Mouse (Mus musculus) spleen, adult 2 months (tissue): ENCODE data around the gene Gabpb2. TPM values are rescaled to one million over a fixed set of nuclear protein-coding genes. Genes with fewer than 3 reads are reported as not detected.

Experiments used
- DNase-seq, 2 experiments: peaks; one replicate each; pipeline versions ENCODE4 v3.0.0 to v3.0.0-alpha.2; 2012 to 2021; ENCODE audit warnings: low spot score in 2 of 2, low read depth in 1 of 2
- H3K27ac ChIP-seq: fragments of 200-500 bp; 2 replicates; pipeline ENCODE4 v1.5.1; 2012; ENCODE audit warnings: low read length, inconsistent platforms; ENCODE audit not compliant: insufficient read depth
- H3K27me3 ChIP-seq: fragments of 200-500 bp; 2 replicates; pipeline ENCODE4 v1.6.1; 2012; ENCODE audit warnings: mild to moderate bottlenecking, moderate library complexity, low read length, inconsistent platforms; ENCODE audit not compliant: control insufficient read depth, insufficient read depth
- H3K36me3 ChIP-seq: fragments of 200-500 bp; 2 replicates; pipeline ENCODE4 v1.6.1; 2012; ENCODE audit warnings: mild to moderate bottlenecking, low read length, inconsistent platforms; ENCODE audit not compliant: control insufficient read depth, insufficient read depth
- H3K4me1 ChIP-seq: fragments of 200-500 bp; 2 replicates; pipeline ENCODE4 v1.6.1; 2011; ENCODE audit warnings: inconsistent platforms; ENCODE audit not compliant: control insufficient read depth, insufficient read depth, insufficient read length
- H3K4me3 ChIP-seq: fragments of 200-500 bp; 2 replicates; pipeline ENCODE4 v1.5.1; 2011; ENCODE audit warnings: mild to moderate bottlenecking, inconsistent platforms; ENCODE audit not compliant: insufficient read depth, insufficient read length; ENCODE audit errors: extremely low read depth
- CTCF ChIP-seq: fragments of 200-500 bp; IDR thresholded peaks from 2 replicates; pipeline ENCODE4 v1.5.1; 2011; ENCODE audit warnings: mild to moderate bottlenecking, inconsistent platforms; ENCODE audit not compliant: insufficient read depth, insufficient read length, insufficient replicate concordance; ENCODE audit errors: extremely low read depth
- POLR2A ChIP-seq: fragments of 200-500 bp; IDR thresholded peaks from 2 replicates; pipeline ENCODE4 v1.6.1; 2011; ENCODE audit warnings: low read depth, low read length, inconsistent platforms
- WGBS: fragments of 180-500 bp; shearing (Covaris S2); methylation state at CpG from one replicate; pipeline ENCODE4 v1.1.7; 2018; 5-methylcytosine and 5-hydroxymethylcytosine counted together
- polyA plus RNA-seq: library from polyadenylated mRNA; depleted of rRNA; stranded (reverse); fragments of >200 nt; gene quantifications from 2 replicates; pipeline ENCODE4 v1.2.3, GENCODE M21; 2012

Gabpb2 gene
- polyA plus RNA-seq, 1 experiment, result 17.0 TPM

DNA sequence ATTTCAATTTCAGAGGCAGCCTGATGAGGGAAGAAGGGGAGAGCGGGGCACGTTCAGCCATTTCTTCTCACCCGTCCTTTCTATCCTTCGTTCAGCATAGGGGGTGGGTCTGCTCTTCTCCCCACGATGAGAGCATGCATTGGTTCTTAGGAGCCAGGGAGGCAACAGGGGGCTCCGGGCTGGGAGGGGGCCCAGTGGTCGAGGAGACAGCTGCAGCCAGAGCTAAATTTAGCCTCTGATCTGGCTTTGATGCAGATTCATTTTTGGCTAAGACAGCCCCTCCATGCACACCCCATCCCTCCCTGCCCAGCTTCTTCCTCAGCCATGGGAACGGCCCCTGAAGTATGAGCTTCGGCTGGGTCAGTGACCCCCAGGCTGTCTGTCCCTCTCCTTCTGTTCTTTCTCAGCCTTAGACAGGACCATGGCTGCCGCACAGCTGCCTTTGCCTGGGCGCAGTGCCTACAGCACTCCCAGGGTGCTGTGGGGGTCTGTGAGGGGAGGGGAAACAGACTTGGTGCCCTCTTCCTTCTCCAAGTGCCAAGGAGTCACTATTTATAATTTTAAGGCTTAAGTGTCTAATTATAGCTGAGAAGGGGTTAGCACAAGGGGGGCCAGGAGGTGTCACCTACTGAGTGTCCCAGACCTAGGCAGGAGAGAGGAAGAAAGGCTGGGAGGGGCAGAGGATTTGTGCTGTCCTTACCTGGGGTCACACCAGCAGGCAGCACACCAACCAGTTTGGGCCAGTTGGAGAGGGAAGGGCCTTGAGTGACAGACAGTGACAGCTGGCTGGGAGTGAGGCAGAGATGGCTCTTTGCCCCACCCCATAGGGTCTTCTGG is 54.1 kb downstream of the Gabpb2 start:
- no peaks in the 10 kb centered on the region for H3K36me3 ChIP-seq
- peaks cover 7% of the 10 kb centered on the region; the same call in 1 of the 2 replicates for H3K4me1 ChIP-seq
- no peak for DNase-seq
- peaks cover 10% of the 10 kb centered on the region for H3K27me3 ChIP-seq
- no peak overlapping the region for H3K27ac ChIP-seq
- TF ChIP-seq CTCF, result no peak
- no peak for TF ChIP-seq POLR2A
- no peak overlapping the region for H3K4me3 ChIP-seq
- 68% methylated on average over 11 of the region's 11 CpGs for WGBS

DNA sequence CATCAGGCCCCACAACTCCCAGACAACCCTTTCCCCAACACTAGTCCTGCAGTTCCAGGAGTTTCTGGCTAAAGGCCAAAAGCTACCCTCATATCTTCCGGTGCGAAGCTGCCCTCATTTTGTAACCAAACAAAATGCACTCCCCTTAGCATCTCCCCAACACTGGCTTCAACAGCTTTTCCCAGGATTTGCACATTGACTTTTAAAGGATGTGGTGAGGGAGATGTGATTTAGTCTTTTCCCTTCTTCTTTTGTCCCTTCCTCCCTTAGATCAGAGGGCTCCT is 55.4 kb downstream of the Gabpb2 start:
- Histone ChIP-seq H3K4me1 (peaks cover 7% of the 10 kb centered on the region; the same call in 1 of the 2 replicates), H3K27me3 (peaks cover 10% of the 10 kb centered on the region), H3K36me3 (no peaks in the 10 kb centered on the region), H3K27ac (no peak overlapping the region), H3K4me3 (no peak overlapping the region)
- 86% methylated on average over 2 of the region's 2 CpGs for WGBS
- no peak for DNase-seq
- TF ChIP-seq POLR2A (no peak), CTCF (no peak)

DNA sequence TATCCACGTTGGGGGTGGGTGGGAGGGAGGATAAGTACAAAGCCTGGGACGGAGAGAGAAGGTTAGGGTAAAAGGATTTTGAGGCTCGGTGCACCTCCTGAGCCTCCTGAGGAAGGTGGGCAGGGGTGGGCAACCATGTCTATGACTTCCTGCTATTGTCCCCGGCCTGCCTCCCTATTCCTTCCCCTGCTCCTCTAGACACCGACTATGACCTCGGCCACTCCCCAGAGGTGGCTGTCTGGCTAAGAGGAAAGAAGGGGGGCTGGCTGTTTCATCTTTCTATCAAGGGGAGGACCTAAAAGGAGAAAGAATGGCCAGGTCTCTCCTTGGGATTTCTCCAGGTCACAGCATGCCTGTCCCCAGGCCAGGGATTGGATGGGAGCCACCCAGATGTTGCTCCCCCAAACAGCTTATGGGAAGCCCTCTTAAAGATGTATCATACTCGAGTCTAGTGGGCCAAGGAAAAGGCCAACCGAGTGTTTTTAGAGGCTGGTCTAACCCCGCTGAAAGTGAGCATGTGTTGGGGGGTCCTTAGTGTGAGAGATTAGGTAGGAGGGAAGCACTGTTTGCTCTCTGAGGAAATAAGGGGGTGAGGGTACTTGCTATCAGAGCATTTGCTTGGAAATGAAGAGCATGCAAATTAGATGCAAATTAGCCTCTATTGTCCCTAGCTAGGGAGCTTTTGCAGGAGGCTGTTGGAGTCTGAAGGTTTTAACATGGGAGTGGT is 55.9 kb downstream of the Gabpb2 start:
- TF ChIP-seq CTCF (no peak), POLR2A (no peak)
- peaks cover 10% of the 10 kb centered on the region for H3K27me3 ChIP-seq
- no peak for DNase-seq
- H3K4me1 ChIP-seq, result peaks cover 7% of the 10 kb centered on the region; the same call in 1 of the 2 replicates
- H3K36me3 ChIP-seq, result no peaks in the 10 kb centered on the region
- no peak overlapping the region for H3K4me3 ChIP-seq
- no peak overlapping the region for H3K27ac ChIP-seq
- WGBS, result 38% methylated on average over 9 of the region's 9 CpGs

DNA sequence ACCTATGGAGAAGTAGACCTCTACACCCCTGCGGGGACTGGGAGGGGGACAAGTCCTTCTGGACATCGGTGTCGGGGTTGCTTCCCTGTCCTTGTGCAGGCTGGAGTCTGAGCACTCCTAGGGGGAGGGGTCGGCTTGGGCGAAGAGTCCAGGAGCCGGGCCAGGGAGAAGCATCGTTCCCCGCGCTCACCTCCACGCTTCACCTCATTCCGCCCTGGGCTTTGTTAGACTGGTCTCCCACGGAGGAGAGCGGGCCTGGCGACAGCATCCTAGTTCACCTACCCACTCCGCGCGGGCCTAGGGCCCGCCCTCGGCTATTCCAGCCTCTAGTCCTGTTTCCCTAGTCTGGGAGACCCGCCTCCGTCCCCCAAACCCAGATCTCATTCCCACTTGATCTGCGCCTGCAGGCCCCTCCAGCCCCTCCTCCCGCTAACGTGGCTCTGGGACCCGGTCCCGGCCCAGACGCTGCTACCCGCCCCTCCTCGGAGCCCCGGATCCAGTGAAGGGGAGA is 56.6 kb downstream of the Gabpb2 start:
- no peak for DNase-seq
- 11% methylated on average over 30 of the region's 30 CpGs for WGBS
- no peak overlapping the region for H3K27ac ChIP-seq
- H3K27me3 ChIP-seq, result peaks cover 10% of the 10 kb centered on the region
- H3K4me1 ChIP-seq, result peaks cover 7% of the 10 kb centered on the region; the same call in 1 of the 2 replicates
- H3K4me3 ChIP-seq, result peak overlapping the region; percentile 62; the same call in 1 of the 2 replicates
- TF ChIP-seq POLR2A (no peak), CTCF (no peak)
- H3K36me3 ChIP-seq, result no peaks in the 10 kb centered on the region

DNA sequence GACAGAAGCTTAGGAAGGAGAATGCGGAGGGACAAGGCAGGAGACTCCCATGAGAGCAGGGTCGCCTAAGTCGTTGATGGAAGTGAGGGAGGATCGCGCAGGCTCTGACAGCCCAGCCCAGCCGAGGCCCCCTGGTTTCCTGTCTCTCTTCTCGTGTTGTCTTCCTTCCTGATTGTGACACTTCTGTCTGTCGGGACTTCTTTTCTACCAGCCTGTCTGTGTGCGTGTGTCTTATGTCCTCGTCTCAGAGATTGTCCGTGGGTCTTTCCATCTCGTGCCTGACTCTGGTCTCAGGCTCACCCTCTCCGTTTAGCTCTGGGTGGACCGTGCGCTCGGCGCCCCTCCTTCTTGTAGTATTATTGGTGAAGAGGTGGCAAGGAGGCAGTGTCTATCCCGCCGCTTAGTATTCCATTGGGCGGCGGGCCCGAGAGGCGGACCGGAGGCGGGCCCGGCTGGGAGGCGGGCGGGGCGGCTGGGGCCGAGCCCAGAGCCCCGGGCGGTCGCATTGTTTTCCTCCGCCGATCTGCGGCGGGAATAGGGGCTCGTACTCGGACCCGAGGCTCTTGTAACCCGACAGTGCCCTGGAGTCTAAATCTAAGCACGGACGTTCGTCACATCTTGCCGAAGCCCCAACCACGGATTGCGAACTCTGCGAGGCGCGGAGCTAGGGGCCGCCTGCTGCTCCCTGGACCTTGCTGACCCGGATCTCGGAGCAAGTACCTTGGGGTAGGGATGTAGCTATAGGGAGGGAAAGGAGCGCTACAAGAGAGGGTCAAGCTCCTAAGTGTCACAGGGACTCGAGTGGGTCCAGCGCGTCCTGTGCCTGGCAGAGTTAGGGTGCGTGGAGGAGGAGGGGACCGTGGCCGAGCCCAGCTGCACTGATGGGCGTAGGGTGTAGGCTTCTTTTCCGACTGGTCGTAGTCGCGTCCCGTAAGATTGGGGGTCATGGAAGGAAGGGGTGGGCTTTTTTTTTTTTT is 57.4 kb downstream of the Gabpb2 start, which contains the start of gene Sema6c:
Gene Sema6c (plus strand): TSS at position 471 of the 977 bp plus-strand sequence.
- Histone ChIP-seq H3K4me1 (peaks cover 7% of the 10 kb centered on the region; the same call in 1 of the 2 replicates), H3K27ac (0 out of 2 replicates have a peak within 1 kb of the TSS, but pooled peaks have one; percentile 24), H3K27me3 (peaks cover 10% of the 10 kb centered on the region), H3K4me3 (peak within 1 kb of the TSS; percentile 66), H3K36me3 (no peaks in the 10 kb centered on the region)
- DNase-seq, result peak; percentile 59 to 82
- under 1% methylated on average over 66 of the region's 66 CpGs for WGBS
- TF ChIP-seq CTCF, result no peak
- TF ChIP-seq POLR2A, result no peak

DNA sequence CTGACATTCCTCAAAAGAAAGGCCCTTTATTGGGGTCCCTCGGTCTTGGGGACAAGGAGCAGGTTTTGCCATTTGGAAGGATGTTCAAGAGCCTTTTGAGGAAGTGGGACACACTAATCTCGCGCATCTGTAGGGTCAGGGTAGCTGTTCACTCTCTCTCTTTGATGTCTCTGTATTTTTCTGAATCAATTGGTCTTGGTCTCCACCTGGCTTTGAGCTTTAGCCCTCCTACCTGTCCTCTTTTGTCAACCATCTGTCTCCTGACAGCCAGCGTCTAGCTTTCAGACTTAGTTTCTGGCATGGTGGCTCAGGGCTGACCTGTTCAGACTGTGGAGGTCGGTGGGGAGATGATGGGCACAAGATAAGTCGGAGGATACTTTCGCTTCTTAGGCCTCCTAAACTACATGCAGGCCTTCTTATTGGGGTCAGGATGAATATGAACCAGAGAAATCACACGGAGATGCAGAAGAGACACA is 58.2 kb downstream of the Gabpb2 start:
- peaks cover 7% of the 10 kb centered on the region; the same call in 1 of the 2 replicates for H3K4me1 ChIP-seq
- peaks cover 10% of the 10 kb centered on the region for H3K27me3 ChIP-seq
- no peak for DNase-seq
- no peaks in the 10 kb centered on the region for H3K36me3 ChIP-seq
- 23% methylated on average over 8 of the region's 8 CpGs for WGBS
- TF ChIP-seq POLR2A (no peak), CTCF (no peak)
- no peak overlapping the region for H3K27ac ChIP-seq
- peak overlapping the region; percentile 66 for H3K4me3 ChIP-seq
